Mouse (Mus musculus) gastrocnemius, postnatal 25 days (tissue): ENCODE results near the gene Mrtfb. TPM values are rescaled to one million over a fixed set of nuclear protein-coding genes. Genes with fewer than 3 reads are reported as not detected.

Experiments used
- DNase-seq: peaks from one replicate; pipeline ENCODE4 v3.0.0; 2022
- total RNA-seq, 2 experiments: library from RNA; stranded (reverse); gene quantifications; 1 replicate in 1 of 2; 2 replicates in 1 of 2; pipeline ENCODE4 v1.2.3; 2021

The Mrtfb gene
- total RNA-seq, 2 experiments from 2014 or later: 18.8 to 20.7 TPM

DNA sequence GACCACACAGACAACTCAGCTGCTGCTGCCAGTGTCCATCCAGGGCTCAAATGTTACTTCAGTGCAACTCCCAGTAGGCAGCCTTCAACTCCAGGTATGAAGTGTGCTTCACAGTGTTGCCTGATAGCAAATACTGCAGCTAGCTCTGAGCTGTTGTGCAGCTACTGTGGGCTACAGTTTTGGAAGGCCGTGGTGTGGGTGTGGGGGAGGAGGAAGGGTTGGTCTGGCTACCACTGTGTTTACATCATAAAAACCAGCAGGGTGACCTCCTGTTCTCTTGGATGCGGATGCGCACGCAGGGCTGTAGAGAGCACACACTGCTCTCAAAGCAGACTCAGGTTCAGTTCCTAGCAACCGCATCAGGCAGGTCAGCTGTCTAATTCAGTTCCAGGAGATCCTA, 145.3 kb downstream of the Mrtfb start:
- DNase-seq: no peak

DNA sequence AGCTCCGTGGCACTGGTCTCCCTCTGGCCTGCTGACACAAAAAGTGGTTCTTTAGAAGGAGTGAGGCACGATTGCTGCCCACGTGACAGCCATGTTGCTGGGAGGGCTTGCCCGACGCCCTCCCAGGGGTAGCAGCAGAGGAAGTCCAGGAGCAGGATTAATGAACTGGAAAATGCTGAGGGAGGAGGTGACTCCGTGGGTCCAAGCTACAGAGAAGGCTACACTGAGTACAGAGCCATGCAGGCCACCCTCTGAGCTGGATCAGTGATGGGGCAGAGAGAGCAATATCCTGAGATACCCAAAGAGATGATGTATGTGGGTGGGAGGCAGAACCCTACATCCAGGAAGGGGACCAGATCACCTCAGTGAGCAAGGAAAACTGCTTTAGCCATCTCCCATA, 148.4 kb downstream of the Mrtfb start:
- no peak for DNase-seq

GRCm38 (mm10) chr16:13405403-13405802, 149.1 kb downstream of the Mrtfb start:
- no peak for DNase-seq

GRCm38 (mm10) chr16:13409530-13410163, 153.4 kb downstream of the Mrtfb start:
- DNase-seq: no peak

DNA sequence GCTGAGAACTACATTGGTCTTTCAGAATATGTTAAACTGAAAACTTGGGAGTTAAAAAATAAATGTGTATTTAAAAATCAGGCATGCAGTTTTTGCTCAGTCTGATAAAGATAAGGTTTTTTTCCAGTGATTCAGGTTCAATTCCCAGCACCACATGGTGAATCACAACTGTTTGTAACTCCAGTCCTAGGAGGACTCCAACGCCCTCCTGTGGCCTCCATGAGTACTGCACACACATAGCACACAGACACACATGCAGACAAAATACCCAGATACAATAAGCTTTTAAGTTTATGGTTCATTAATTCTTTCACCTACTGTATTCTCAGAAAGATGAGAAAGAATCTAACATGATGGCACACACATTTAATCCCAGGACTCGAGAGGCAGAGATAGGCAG, 154.5 kb downstream of the Mrtfb start:
- DNase-seq: no peak

DNA sequence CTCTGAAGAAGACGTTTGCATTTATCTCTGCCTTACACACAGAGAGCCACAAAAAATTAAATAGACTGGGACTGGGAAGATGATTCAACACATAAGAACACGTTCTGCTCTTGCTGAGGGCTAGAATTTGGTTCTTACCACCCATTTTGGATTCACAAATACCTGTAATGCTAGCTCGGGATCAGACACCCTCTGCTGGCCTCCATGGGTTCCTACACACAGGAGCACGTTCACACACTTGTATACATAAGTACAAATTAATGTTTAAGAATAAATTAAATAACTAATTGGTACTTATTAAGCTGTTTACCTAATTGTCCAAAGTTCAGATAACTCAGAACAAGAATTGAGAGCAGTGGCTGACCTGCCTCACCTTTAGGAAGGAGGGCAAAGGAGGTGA, 155.2 kb downstream of the Mrtfb start:
- no peak for DNase-seq

DNA sequence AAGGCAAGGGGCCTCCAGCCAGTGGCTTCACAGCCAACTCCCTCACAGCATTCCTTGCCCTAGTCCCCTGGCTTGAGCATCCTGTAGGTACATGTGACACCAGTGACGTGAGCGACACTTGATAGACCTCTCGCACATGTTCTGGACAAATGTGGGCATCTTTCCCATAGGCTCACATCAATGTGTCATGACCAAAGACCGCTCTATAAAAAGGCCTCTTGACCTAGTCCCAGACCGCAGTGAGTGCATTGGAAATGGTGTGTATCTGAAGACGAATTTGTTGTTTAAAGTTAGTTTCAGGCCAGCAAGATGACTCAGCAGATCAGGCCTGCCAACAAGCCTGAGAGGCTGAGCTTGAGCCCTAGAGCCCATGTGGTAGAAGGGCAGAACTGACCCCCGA, 158.3 kb downstream of the Mrtfb start:
- DNase-seq: peak; percentile 46

DNA sequence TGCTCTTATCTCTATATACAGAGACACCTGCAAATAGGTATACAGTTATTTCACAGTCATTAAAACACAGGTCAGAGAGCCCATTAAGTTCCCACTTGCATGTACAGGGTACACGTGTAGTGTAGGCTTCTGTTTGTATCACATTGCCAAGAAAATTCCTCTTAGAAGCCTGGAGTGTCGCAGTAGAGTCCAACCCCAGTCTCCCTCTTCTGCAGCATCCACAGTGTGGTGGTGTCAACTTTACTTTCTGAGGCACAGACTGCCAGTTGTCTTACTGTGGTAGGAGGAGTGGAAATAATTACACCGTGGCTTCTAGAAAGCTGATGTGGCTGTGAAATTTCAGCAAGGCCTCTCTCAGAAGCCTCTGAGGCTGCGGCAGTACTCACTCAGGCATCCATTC, 158.7 kb downstream of the Mrtfb start:
- no peak for DNase-seq

DNA sequence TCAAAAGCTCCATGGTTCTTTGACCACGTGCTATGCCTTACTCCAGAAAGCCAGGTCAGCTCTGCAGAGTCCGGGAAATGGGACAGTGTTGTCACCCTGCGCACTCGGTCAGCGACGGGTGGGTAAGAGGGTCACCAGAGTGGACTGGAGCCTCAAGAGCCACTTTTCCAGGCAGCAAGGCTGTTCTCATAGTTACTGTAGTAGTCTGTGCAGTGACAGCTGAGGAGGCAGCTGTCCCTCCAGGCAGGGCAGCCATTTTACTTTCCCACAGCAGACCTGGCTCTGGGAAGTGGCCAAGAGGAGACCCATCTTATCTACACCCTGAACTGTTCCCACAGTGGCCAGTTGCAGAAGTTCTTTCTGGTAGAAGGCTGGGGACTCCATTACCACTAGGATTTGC, 159.2 kb downstream of the Mrtfb start:
- no peak for DNase-seq

DNA sequence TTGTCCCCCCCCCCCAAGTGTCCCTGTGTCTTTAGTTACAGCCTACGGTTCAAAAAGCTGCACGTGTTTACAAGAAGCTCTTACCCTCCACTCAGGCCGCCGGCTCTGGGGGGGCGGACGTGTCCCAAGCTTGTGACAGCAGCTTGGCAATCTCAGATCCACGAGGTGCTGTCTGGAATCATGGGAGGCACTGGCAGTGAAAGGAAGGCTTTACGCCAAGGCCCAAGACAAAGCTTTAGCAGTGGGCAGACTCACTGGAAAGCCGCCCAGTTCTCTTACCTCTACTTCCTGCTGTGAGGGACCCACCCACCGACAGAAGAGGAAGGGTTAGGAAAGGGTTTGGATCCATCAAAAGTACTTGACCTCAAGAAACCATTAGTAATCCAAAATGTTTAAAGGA, 160.2 kb downstream of the Mrtfb start:
- DNase-seq: no peak

- no peak for DNase-seq
Observed at GRCm38 (mm10) chr16:13417904-13418303, 161.6 kb downstream of the Mrtfb start.

DNA sequence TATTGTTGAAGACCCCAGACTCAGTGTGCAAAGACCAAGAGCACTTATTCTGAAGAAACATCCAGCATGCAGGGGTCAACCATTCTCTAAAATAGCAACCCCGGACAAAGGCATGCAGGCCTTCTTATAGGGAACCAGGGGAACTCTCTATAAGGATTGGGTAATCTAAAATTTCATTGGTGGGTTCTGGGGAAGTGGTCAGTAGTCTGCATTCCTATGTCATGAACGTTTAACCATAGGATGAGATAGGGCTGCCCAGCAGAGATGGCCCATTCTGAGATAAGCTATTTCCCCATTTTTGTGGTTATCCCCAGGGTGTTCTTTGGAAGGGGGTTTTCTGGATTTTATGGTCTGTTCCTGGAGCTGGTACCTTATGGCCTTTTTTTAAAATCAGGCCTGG, 163.5 kb downstream of the Mrtfb start:
- no peak for DNase-seq

GRCm38 (mm10) chr16:13422522-13422921, 166.2 kb downstream of the Mrtfb start:
- DNase-seq: no peak

DNA sequence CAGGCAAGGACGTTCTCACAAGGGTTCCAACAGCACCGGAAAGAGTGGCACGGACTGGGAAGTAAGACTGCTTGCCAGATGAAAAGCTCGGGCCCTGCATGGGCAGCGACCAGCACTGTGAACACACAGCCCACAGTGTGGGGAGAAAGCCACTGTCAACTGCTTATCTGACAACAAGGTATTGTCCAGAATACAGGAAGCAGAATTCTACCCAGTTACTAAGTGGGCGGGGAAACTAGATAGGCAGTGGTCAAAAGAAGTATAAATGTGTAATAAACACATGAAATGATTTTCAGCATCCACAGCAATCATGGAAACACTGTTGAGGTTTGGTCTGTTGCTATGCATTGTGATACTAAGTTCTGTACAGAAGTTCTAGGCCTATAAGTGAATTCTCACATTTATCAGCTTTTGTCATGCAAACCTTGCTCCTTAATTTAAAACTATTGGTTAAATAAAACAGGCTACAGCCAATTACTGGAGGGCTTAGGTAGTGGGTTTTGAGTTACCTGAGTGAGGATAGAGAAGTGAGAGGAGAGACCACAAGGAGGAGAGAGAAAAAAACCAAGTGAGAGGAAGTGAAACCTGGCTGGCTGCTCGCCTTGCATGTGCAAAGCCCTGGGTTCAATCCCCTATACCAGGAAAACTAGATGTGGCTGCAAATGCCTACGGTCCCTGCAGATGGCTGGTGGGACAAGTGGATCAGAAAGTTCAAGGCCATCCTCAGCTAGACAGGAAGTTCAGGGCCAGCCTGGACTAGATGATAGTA, 167.5 kb downstream of the Mrtfb start:
- DNase-seq: no peak

DNA sequence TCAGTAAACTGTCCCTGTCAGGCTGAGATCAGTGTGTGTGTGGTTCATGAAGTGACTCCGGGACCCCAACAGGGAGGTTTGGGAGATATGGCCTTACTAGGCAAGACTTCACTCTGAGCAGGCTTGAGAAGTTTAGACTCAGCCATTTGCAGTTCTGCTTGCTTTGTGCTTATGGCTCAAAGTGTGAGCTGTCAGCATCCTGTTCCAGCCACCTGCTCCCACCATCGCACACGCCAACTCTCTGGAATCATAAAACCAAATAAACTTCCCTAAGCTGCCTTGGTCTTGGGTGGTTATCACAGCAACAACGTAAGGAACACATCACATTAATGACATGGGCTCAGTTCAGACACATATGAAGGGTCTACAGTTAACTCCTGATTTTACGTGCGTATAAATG, 169.5 kb downstream of the Mrtfb start:
- DNase-seq: no peak

DNA sequence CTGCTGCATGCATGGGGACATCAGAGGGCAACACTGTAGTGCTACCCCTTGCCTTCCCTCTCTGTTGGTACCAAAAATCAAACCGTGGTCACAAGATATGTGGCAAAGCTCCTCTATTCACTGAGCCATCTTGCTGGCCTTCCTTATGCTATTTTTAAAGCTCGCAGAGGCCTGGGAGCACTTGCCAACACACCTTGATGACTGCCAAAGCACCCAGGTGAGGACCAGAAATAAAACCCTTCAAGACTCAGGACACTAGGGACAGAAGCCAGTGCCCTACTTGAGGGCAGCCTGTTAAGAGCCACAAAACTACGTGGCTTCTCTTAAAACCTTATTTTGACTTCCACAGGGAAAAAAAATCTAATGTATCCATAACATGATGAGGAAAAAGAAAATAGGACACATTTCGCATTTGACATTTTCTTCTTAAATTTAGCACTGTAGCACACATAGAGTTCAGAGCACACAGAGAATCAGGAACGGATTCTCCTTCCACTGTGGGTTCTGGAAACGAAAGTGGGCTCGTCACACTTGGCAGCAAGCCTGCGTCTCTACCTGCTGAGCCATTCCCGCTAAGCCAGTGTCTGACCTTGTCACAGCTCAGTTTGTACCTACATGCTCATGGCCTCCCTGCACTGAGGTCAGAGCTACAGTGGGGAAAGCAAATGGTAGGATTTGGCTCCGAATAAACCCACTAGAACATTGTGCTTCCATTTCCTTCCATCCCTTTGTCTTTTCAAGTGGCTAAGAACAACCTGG, 170.7 kb downstream of the Mrtfb start:
- DNase-seq: no peak

DNA sequence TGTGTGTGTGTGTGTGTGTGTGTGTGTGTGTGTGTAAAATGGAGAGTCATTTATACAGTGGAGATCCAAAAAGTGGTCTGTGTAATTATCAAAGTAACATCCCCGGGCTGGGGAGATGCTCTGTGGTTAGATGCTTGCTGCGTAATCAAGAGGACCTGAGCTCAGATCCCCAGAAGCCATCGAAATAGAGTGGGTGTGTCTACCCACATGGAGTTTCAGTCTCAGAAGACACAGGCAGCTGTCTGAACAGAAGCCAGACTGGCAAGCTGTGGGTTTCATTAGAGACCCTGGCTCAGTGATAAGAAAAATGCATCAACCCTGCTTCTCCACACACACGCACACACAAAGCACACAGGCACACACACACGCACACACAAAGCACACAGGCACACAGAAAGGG, 171.8 kb downstream of the Mrtfb start:
- DNase-seq: no peak

GRCm38 (mm10) chr16:13428806-13429205, 172.5 kb downstream of the Mrtfb start:
- DNase-seq: no peak

DNA sequence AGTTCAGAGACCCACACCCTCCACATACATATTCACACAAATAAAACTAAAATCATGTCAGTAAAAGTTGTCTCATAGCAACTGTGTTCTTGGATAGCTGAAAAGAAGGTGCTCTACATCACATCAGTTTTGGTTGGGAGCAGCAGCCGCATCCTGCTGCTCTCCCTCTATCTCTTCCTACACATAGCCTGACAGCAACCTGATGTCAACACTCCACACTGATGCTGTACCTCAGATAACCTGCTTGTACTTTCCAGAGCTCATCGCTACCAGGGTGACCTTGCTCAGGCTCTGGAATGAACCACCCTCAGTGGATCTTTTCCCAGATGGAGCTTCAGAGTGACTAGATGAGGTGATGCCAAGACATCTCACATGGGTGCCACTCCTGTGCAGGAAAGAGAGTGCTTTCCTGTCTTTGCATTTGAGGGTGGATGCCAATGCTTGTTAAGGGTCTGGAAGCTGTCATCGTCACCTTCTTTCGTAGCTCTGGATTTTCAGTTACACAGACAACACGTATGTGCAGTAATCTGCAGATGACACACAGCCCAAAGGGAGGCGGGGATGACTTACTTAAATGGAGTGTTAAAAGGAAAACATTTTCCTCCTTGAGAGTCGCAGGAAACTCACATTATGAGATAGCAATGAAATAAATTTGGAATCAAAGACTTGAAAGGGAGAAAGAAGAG, 173.8 kb downstream of the Mrtfb start:
- DNase-seq: no peak

GRCm38 (mm10) chr16:13430940-13431339, 174.7 kb downstream of the Mrtfb start:
- DNase-seq: no peak

DNA sequence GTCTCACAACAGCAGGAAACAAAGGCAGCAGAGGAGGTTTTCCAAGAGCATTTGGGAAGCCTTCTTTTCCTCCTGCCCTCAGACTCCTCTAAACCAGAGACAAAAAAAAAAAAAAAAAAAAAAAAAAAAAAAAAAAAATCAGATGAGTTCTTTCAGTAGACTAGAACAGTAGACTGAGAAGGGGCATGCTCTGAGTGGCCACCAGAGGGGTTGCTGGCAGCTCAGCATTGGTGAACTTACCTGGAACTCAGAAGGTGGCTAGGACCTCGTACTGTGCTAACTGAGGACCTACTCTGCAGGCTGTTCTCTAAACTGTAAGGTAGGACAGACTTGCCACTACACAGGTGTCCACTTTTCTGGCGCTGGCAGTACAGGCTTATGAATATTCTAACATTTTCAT, 179.3 kb downstream of the Mrtfb start:
- DNase-seq: no peak

GRCm38 (mm10) chr16:13437037-13437769, 180.9 kb downstream of the Mrtfb start:
- DNase-seq: peak; percentile 94
